Mouse (Mus musculus) heart, embryonic 15.5 days (tissue): Measurements from ENCODE around the gene Fmo4. TPM values are rescaled to one million over a fixed set of nuclear protein-coding genes. Genes with fewer than 3 reads are reported as not detected.
"Not testable (repeated sequence)": the region's sequence is repeated elsewhere in the genome, so short reads cannot be mapped to it uniquely, and the experiment has no call there.

Experiments
- ATAC-seq: fragments of 200-750 bp; cut with Nextera tagmentation; replicated peaks from 2 replicates; pipeline ENCODE4 v1.8.0; 2017; ENCODE audit warnings: low read depth, moderate TSS enrichment; ENCODE audit not compliant: insufficient number of reproducible peaks, insufficient read depth, low FRiP score
- H3K27ac ChIP-seq: fragments of 300-500 bp; sonication (generic); 2 replicates; pipeline ENCODE4 v1.5.1; 2015; ENCODE audit warnings: mild to moderate bottlenecking, inconsistent platforms
- H3K27me3 ChIP-seq: fragments of 300-500 bp; sonication (generic); 2 replicates; pipeline ENCODE4 v1.6.1; 2015; ENCODE audit warnings: inconsistent platforms
- H3K36me3 ChIP-seq: fragments of 300-500 bp; sonication (generic); 2 replicates; pipeline ENCODE4 v1.6.1; 2015; ENCODE audit warnings: mild to moderate bottlenecking, inconsistent platforms
- H3K4me1 ChIP-seq: fragments of 300-500 bp; sonication (generic); replicated peaks from 2 replicates; pipeline ENCODE4 v1.6.1; 2015; ENCODE audit warnings: inconsistent platforms
- H3K4me2 ChIP-seq: fragments of 300-500 bp; sonication (generic); 2 replicates; pipeline ENCODE4 v1.6.1; 2015; ENCODE audit warnings: inconsistent platforms, mild to moderate bottlenecking, moderate library complexity
- H3K4me3 ChIP-seq: fragments of 300-500 bp; sonication (generic); 2 replicates; pipeline ENCODE4 v1.5.1; 2015; ENCODE audit warnings: mild to moderate bottlenecking, inconsistent platforms
- H3K9ac ChIP-seq: fragments of 300-500 bp; sonication (generic); 2 replicates; pipeline ENCODE4 v1.6.1; 2015; ENCODE audit warnings: mild to moderate bottlenecking, inconsistent platforms
- H3K9me3 ChIP-seq: fragments of 300-500 bp; sonication (generic); replicated peaks from 2 replicates; pipeline ENCODE4 v1.6.1; 2016; ENCODE audit warnings: inconsistent platforms
- WGBS: fragments of 180-500 bp; shearing (Covaris S2); methylation state at CpG from one replicate; pipeline ENCODE4 v1.1.7; 2015; ENCODE audit warnings: mixed read lengths; 5-methylcytosine and 5-hydroxymethylcytosine counted together
- polyA plus RNA-seq: library from polyadenylated mRNA; unstranded; fragments of >200 nt; fragmentation: Nextera tagmentation; extraction: Ambion mirVana; gene quantifications from 2 replicates; pipeline ENCODE4 v1.2.1, GENCODE M21; 2015

The Fmo4 gene
- polyA plus RNA-seq, 1 experiment from 2014 or later: 0.33 TPM

GRCm38 (mm10) chr1:162785222-162785621 is 28.6 kb downstream of the Fmo4 start:
- 75% methylated on average over 4 of the region's 4 CpGs for WGBS
- Histone ChIP-seq H3K4me2 (no peak overlapping the region), H3K4me1 (no peaks in the 10 kb centered on the region), H3K9ac (no peak overlapping the region), H3K27me3 (no peaks in the 10 kb centered on the region), H3K27ac (no peak overlapping the region), H3K36me3 (no peaks in the 10 kb centered on the region), H3K4me3 (no peak overlapping the region), H3K9me3 (no peaks in the 10 kb centered on the region)
- no peak for ATAC-seq

GRCm38 (mm10) chr1:162783669-162784248 is 30.0 kb downstream of the Fmo4 start:
- 71% methylated on average over 7 of the region's 7 CpGs for WGBS
- Histone ChIP-seq H3K27ac (no peak overlapping the region), H3K4me3 (no peak overlapping the region), H3K4me2 (no peak overlapping the region), H3K9ac (no peak overlapping the region), H3K36me3 (no peaks in the 10 kb centered on the region), H3K9me3 (no peaks in the 10 kb centered on the region), H3K27me3 (no peaks in the 10 kb centered on the region), H3K4me1 (no peaks in the 10 kb centered on the region)
- no peak for ATAC-seq

DNA sequence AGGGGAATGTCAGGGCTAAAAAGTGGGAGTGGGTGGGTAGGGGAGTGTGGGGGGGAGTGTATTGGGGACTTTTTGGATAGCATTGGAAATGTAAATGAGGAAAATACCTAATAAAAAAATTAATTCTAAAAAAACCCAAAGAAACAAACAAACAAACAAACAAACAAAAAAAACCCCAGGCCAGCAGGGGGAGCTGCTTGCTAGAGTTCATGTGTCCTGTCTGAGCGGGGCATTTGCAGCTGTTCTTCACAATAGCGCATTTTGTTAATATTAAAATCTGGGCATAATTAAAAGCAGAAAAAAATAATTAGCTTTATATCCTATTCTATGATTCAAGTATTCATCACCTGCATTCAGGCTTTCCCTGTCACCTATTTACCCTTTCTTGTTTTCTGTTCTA is 32.7 kb downstream of the Fmo4 start:
- 90% methylated on average over 2 of the region's 2 CpGs for WGBS
- not testable (repeated sequence) for H3K4me1 ChIP-seq, H3K4me3 ChIP-seq

DNA sequence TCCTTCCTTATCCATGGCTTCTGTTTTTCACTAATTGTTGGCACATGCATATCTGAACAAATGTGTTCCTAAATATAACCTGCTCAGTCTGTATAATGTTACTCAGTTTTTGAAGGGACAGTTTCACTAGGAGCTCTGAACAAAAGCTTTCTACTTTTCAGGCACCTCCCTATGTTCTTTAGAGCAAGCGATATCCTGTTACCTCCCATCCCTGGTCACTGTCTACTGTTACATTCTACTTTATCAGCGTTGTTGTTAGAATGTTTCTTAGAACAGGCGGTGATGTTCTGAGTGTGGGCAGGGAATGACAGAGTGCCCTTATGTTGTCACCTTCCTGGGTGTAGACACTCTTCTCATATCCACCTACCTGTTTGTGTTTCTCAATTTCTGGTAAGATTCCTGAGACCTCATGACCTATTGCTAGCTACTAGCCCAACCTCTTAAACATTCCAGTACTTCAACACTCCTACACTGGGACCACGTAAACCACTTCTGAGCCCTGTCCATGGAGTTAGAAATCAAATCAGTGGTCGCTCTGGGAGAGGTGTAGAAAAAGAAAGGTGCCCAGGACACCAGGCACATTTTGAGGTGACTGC is 35.7 kb downstream of the Fmo4 start:
- no peak overlapping the region for H3K4me3 ChIP-seq
- no peaks in the 10 kb centered on the region for H3K36me3 ChIP-seq
- H3K9ac ChIP-seq: no peak overlapping the region
- no peak for ATAC-seq
- no peaks in the 10 kb centered on the region for H3K27me3 ChIP-seq
- 47% methylated on average over 5 of the region's 5 CpGs for WGBS
- H3K4me1 ChIP-seq: peaks cover 6% of the 10 kb centered on the region
- 0 out of 2 replicates have a peak overlapping the region, but pooled peaks have one; percentile 24 for H3K27ac ChIP-seq
- no peaks in the 10 kb centered on the region for H3K9me3 ChIP-seq
- H3K4me2 ChIP-seq: no peak overlapping the region

More for the DNA sequence above, 32.7 kb downstream of the Fmo4 start:
- not testable (repeated sequence) for H3K27me3 ChIP-seq, H3K36me3 ChIP-seq, H3K27ac ChIP-seq, H3K4me2 ChIP-seq, H3K9ac ChIP-seq, H3K9me3 ChIP-seq, ATAC-seq

- H3K4me3 ChIP-seq: no peak overlapping the region
- H3K27ac ChIP-seq: no peak overlapping the region
- H3K36me3 ChIP-seq: no peaks in the 10 kb centered on the region
- no peaks in the 10 kb centered on the region for H3K27me3 ChIP-seq
- H3K9ac ChIP-seq: no peak overlapping the region
- H3K4me1 ChIP-seq: peaks cover 6% of the 10 kb centered on the region
- no peak overlapping the region for H3K4me2 ChIP-seq
- H3K9me3 ChIP-seq: no peaks in the 10 kb centered on the region
- 66% methylated on average over 4 of the region's 4 CpGs for WGBS
- no peak for ATAC-seq
Measured at GRCm38 (mm10) chr1:162773661-162774060, 40.1 kb downstream of the Fmo4 start.

GRCm38 (mm10) chr1:162771617-162772360 is 42.0 kb downstream of the Fmo4 start:
- H3K27ac ChIP-seq: no peak overlapping the region
- H3K9ac ChIP-seq: no peak overlapping the region
- no peak overlapping the region for H3K4me2 ChIP-seq
- H3K27me3 ChIP-seq: no peaks in the 10 kb centered on the region
- H3K9me3 ChIP-seq: no peaks in the 10 kb centered on the region
- WGBS: 63% methylated on average over 4 of the region's 4 CpGs
- H3K4me1 ChIP-seq: no peaks in the 10 kb centered on the region
- H3K4me3 ChIP-seq: no peak overlapping the region
- ATAC-seq: no peak
- no peaks in the 10 kb centered on the region for H3K36me3 ChIP-seq

DNA sequence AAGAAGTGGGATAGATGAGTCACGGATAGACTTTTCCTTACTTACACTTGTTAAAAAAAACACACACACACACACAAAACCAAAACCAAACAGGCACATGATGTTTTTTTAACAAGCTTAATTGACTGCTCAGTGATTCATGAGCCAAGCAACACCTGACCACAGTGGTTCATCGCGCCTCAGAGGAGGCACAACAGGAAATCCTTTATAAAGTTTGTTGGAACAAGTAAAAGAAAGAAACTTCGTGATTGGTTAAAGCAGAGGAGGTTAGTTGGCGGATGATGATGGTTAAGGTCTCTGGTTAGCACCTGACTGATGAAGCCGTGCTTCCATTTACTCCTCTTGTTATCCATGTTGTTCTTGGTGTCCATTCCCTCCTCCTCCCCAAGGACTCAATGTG is 61.8 kb downstream of the Fmo4 start:
- ATAC-seq: no peak
- Histone ChIP-seq H3K9ac (no peak overlapping the region), H3K36me3 (no peaks in the 10 kb centered on the region), H3K4me1 (no peaks in the 10 kb centered on the region), H3K4me2 (no peak overlapping the region), H3K4me3 (no peak overlapping the region), H3K9me3 (no peaks in the 10 kb centered on the region), H3K27ac (no peak overlapping the region), H3K27me3 (no peaks in the 10 kb centered on the region)
- WGBS: 78% methylated on average over 6 of the region's 6 CpGs

DNA sequence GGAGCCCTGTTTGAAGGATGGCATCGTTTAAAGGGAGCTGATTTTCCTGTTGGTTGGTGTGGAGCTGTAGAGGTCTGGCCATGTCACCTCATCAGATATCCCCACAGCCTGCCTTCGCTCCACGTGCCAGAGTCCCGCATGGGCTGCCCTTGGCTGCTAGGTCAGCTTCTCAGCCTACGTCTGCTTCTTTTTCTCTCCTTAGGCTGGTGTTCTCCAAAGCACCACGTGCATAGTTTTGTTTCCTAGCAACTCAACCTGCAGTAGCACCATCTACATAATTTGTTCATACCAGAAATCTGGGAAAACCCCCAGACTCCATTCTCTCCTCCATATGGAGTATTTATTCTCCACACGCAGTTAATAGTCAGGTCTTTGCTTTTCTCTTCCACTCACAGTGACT is 64.2 kb downstream of the Fmo4 start:
- no peak overlapping the region for H3K4me3 ChIP-seq
- WGBS: 54% methylated on average over 7 of the region's 7 CpGs

DNA sequence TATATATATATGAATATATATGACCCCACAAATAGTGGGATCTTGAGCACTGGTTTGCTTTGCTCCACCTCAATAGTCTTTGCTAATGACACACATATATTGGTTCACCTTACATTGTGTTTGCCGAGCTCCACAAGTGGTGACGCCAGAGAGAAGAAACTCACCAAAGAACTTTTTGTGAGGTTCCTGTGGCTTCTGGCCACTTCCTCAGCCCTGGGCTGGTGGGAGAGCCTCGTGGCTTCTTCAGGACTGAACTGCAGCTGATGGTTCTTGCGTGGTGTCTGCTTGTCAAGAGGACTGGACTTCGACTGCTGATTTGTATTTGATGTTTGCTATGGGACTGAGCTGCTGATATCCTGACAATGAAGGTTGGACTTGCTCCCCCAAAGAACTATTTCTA is 65.0 kb downstream of the Fmo4 start:
- Histone ChIP-seq H3K4me1 (no peaks in the 10 kb centered on the region), H3K9me3 (no peaks in the 10 kb centered on the region), H3K27me3 (no peaks in the 10 kb centered on the region), H3K9ac (no peak overlapping the region), H3K4me2 (no peak overlapping the region), H3K27ac (no peak overlapping the region), H3K4me3 (no peak overlapping the region), H3K36me3 (no peaks in the 10 kb centered on the region)
- 76% methylated on average over 5 of the region's 5 CpGs for WGBS
- ATAC-seq: no peak

More for the DNA sequence above, 64.2 kb downstream of the Fmo4 start:
- no peaks in the 10 kb centered on the region for H3K27me3 ChIP-seq
- H3K4me1 ChIP-seq: no peaks in the 10 kb centered on the region
- no peaks in the 10 kb centered on the region for H3K9me3 ChIP-seq
- H3K36me3 ChIP-seq: no peaks in the 10 kb centered on the region
- no peak overlapping the region for H3K9ac ChIP-seq
- H3K27ac ChIP-seq: no peak overlapping the region
- ATAC-seq: no peak
- no peak overlapping the region for H3K4me2 ChIP-seq

Other genes starting within 250 kb of the Fmo4 start
- gene Vamp4, start 243.5 kb downstream of the Fmo4 start, polyA plus RNA-seq: 32.5 and 37.6 TPM in 2 replicates
- 0.06 TPM in 1 of 2 replicates, not detected in the other for gene Myoc, start 174.8 kb downstream of the Fmo4 start, polyA plus RNA-seq
- not detected in 2 replicates for gene Myocos, start 155.8 kb downstream of the Fmo4 start, polyA plus RNA-seq
- 83.6 and 84.0 TPM in 2 replicates for gene Prrc2c, start 73.4 kb downstream of the Fmo4 start, polyA plus RNA-seq
- gene Fmo1, start 52.6 kb upstream of the Fmo4 start, polyA plus RNA-seq: 9.1 and 13.1 TPM in 2 replicates
- 7.7 and 8.0 TPM in 2 replicates for gene Fmo2, start 84.8 kb upstream of the Fmo4 start, polyA plus RNA-seq
- gene Fmo6, start 123.5 kb upstream of the Fmo4 start, polyA plus RNA-seq: 0.11 TPM in 1 of 2 replicates, not detected in the other
- gene Fmo3, start 170.6 kb upstream of the Fmo4 start, polyA plus RNA-seq: 0.06 TPM in 2 replicates